Mouse (Mus musculus): ENCODE results near the gene Clec12b. TPM values are rescaled to one million over a fixed set of nuclear protein-coding genes. Genes with fewer than 3 reads are reported as not detected.

Gene Clec12b
- polyA plus RNA-seq (2016; fragmentation: Nextera tagmentation; extraction: Ambion mirVana) = not detected in 2 replicates

GRCm38 (mm10) chr6:129385774-129386173, at the start of gene Clec12b:
Clec12b (minus strand) TSS chr6:129385874.
- Histone ChIP-seq H3K4me2 (no peak within 1 kb of the TSS), H3K27me3 (no peaks in the 10 kb centered on the region), H3K9me3 (no peaks in the 10 kb centered on the region), H3K4me3 (replicated peaks) (no peak within 1 kb of the TSS), H3K4me1 (replicated peaks) (no peaks in the 10 kb centered on the region), H3K36me3 (no peaks in the 10 kb centered on the region), H3K27ac (no peak within 1 kb of the TSS), H3K9ac (replicated peaks) (no peak within 1 kb of the TSS)
- WGBS = 85% methylated on average over 2 of the region's 2 CpGs
- no peak for ATAC-seq (ENCODE audit: insufficient number of reproducible peaks, insufficient read depth, low FRiP score, low TSS enrichment, low read depth)

GRCm38 (mm10) chr6:129434239-129434638, 48.6 kb upstream of the Clec12b start:
- no peak for ATAC-seq (ENCODE audit: insufficient number of reproducible peaks, insufficient read depth, low FRiP score, low TSS enrichment, low read depth)
- WGBS = 87% methylated on average over 5 of the region's 5 CpGs
- H3K9ac ChIP-seq (replicated peaks) = no peak overlapping the region
- H3K27me3 ChIP-seq = no peaks in the 10 kb centered on the region
- H3K27ac ChIP-seq = no peak overlapping the region
- no peak overlapping the region for H3K4me3 ChIP-seq (replicated peaks)
- H3K4me2 ChIP-seq = no peak overlapping the region
- H3K4me1 ChIP-seq (replicated peaks) = no peaks in the 10 kb centered on the region
- H3K9me3 ChIP-seq = no peaks in the 10 kb centered on the region
- H3K36me3 ChIP-seq = no peaks in the 10 kb centered on the region

- H3K27me3 ChIP-seq = no peaks in the 10 kb centered on the region
- H3K27ac ChIP-seq = no peak overlapping the region
- H3K4me1 ChIP-seq (replicated peaks) = peaks cover 11% of the 10 kb centered on the region
- no peak overlapping the region for H3K4me3 ChIP-seq (replicated peaks)
- WGBS = 80% methylated on average over 4 of the region's 4 CpGs
- H3K36me3 ChIP-seq = no peaks in the 10 kb centered on the region
- ATAC-seq (ENCODE audit: insufficient number of reproducible peaks, insufficient read depth, low FRiP score, low TSS enrichment, low read depth) = no peak
- no peak overlapping the region for H3K4me2 ChIP-seq
- no peak overlapping the region for H3K9ac ChIP-seq (replicated peaks)
- H3K9me3 ChIP-seq = no peaks in the 10 kb centered on the region
Observed at GRCm38 (mm10) chr6:129427281-129427680, 41.6 kb upstream of the Clec12b start.

- 22% methylated on average over 5 of the region's 5 CpGs for WGBS
- Histone ChIP-seq H3K27me3 (no peaks in the 10 kb centered on the region), H3K27ac (no peak overlapping the region), H3K9ac (replicated peaks) (no peak overlapping the region), H3K4me1 (replicated peaks) (peaks cover 11% of the 10 kb centered on the region), H3K9me3 (no peaks in the 10 kb centered on the region), H3K4me3 (replicated peaks) (no peak overlapping the region), H3K4me2 (no peak overlapping the region), H3K36me3 (no peaks in the 10 kb centered on the region)
- ATAC-seq (ENCODE audit: insufficient number of reproducible peaks, insufficient read depth, low FRiP score, low TSS enrichment, low read depth) = no peak
Observed at GRCm38 (mm10) chr6:129425812-129426211, 40.1 kb upstream of the Clec12b start.

- ATAC-seq (ENCODE audit: insufficient number of reproducible peaks, insufficient read depth, low FRiP score, low TSS enrichment, low read depth) = no peak
- 65% methylated on average over 5 of the region's 5 CpGs for WGBS
- H3K4me1 ChIP-seq (replicated peaks) = peaks cover 11% of the 10 kb centered on the region
Observed at GRCm38 (mm10) chr6:129425217-129425616, 39.5 kb upstream of the Clec12b start.

GRCm38 (mm10) chr6:129423734-129424072, 38.0 kb upstream of the Clec12b start:
- ATAC-seq (ENCODE audit: insufficient number of reproducible peaks, insufficient read depth, low FRiP score, low TSS enrichment, low read depth) = peak; percentile 69; the same call in 1 of the 2 replicates
- Histone ChIP-seq H3K4me3 (replicated peaks) (no peak overlapping the region), H3K9me3 (no peaks in the 10 kb centered on the region), H3K27me3 (no peaks in the 10 kb centered on the region), H3K4me1 (replicated peaks) (peaks cover 11% of the 10 kb centered on the region), H3K4me2 (no peak overlapping the region), H3K36me3 (no peaks in the 10 kb centered on the region), H3K9ac (replicated peaks) (no peak overlapping the region), H3K27ac (no peak overlapping the region)
- 3% methylated on average over 1 of the region's 1 CpGs for WGBS

More at GRCm38 (mm10) chr6:129425217-129425616, 39.5 kb upstream of the Clec12b start:
- no peaks in the 10 kb centered on the region for H3K27me3 ChIP-seq
- no peak overlapping the region for H3K9ac ChIP-seq (replicated peaks)
- no peak overlapping the region for H3K27ac ChIP-seq
- no peak overlapping the region for H3K4me2 ChIP-seq
- no peaks in the 10 kb centered on the region for H3K36me3 ChIP-seq
- H3K4me3 ChIP-seq (replicated peaks) = no peak overlapping the region
- H3K9me3 ChIP-seq = no peaks in the 10 kb centered on the region

GRCm38 (mm10) chr6:129423040-129423733, 37.5 kb upstream of the Clec12b start:
- Histone ChIP-seq H3K36me3 (no peaks in the 10 kb centered on the region), H3K4me1 (replicated peaks) (peaks cover 11% of the 10 kb centered on the region), H3K9ac (replicated peaks) (no peak overlapping the region), H3K9me3 (no peaks in the 10 kb centered on the region), H3K27me3 (no peaks in the 10 kb centered on the region), H3K27ac (no peak overlapping the region), H3K4me3 (replicated peaks) (no peak overlapping the region), H3K4me2 (no peak overlapping the region)
- WGBS = 61% methylated on average over 4 of the region's 4 CpGs
- ATAC-seq (ENCODE audit: insufficient number of reproducible peaks, insufficient read depth, low FRiP score, low TSS enrichment, low read depth) = peak; percentile 85; the same call in 1 of the 2 replicates

GRCm38 (mm10) chr6:129422311-129422710, 36.6 kb upstream of the Clec12b start:
- Histone ChIP-seq H3K4me2 (no peak overlapping the region), H3K9ac (replicated peaks) (no peak overlapping the region), H3K27ac (no peak overlapping the region), H3K36me3 (no peaks in the 10 kb centered on the region), H3K4me1 (replicated peaks) (peaks cover 11% of the 10 kb centered on the region), H3K9me3 (no peaks in the 10 kb centered on the region), H3K27me3 (no peaks in the 10 kb centered on the region), H3K4me3 (replicated peaks) (no peak overlapping the region)
- 89% methylated on average over 3 of the region's 3 CpGs for WGBS
- no peak for ATAC-seq (ENCODE audit: insufficient number of reproducible peaks, insufficient read depth, low FRiP score, low TSS enrichment, low read depth)

- no peak overlapping the region for H3K9ac ChIP-seq (replicated peaks)
- no peak overlapping the region for H3K4me2 ChIP-seq
- no peaks in the 10 kb centered on the region for H3K36me3 ChIP-seq
- 71% methylated on average over 1 of the region's 1 CpGs for WGBS
- no peaks in the 10 kb centered on the region for H3K27me3 ChIP-seq
- no peak for ATAC-seq (ENCODE audit: insufficient number of reproducible peaks, insufficient read depth, low FRiP score, low TSS enrichment, low read depth)
- H3K27ac ChIP-seq = no peak overlapping the region
- H3K4me1 ChIP-seq (replicated peaks) = no peaks in the 10 kb centered on the region
- no peak overlapping the region for H3K4me3 ChIP-seq (replicated peaks)
- no peaks in the 10 kb centered on the region for H3K9me3 ChIP-seq
Observed at GRCm38 (mm10) chr6:129414177-129414576, 28.5 kb upstream of the Clec12b start.

- 90% methylated on average over 2 of the region's 2 CpGs for WGBS
- no peaks in the 10 kb centered on the region for H3K36me3 ChIP-seq
- no peak within 1 kb of the TSS for H3K27ac ChIP-seq
- H3K4me2 ChIP-seq = no peak within 1 kb of the TSS
- H3K9me3 ChIP-seq = no peaks in the 10 kb centered on the region
- H3K27me3 ChIP-seq = no peaks in the 10 kb centered on the region
- ATAC-seq (ENCODE audit: insufficient number of reproducible peaks, insufficient read depth, low FRiP score, low TSS enrichment, low read depth) = no peak
- H3K4me1 ChIP-seq (replicated peaks) = no peaks in the 10 kb centered on the region
- H3K4me3 ChIP-seq (replicated peaks) = no peak within 1 kb of the TSS
- H3K9ac ChIP-seq (replicated peaks) = no peak within 1 kb of the TSS
Observed at GRCm38 (mm10) chr6:129408562-129408961, 22.9 kb upstream of the Clec12b start, which contains the start of gene Clec9a. Clec9a (plus strand) TSS chr6:129408862.

GRCm38 (mm10) chr6:129407324-129407723, 21.6 kb upstream of the Clec12b start:
- ATAC-seq (ENCODE audit: insufficient number of reproducible peaks, insufficient read depth, low FRiP score, low TSS enrichment, low read depth) = no peak
- Histone ChIP-seq H3K27ac (no peak overlapping the region), H3K36me3 (no peaks in the 10 kb centered on the region), H3K4me2 (no peak overlapping the region), H3K9me3 (no peaks in the 10 kb centered on the region), H3K4me3 (replicated peaks) (no peak overlapping the region), H3K27me3 (no peaks in the 10 kb centered on the region), H3K4me1 (replicated peaks) (no peaks in the 10 kb centered on the region), H3K9ac (replicated peaks) (no peak overlapping the region)
- 50% methylated on average over 2 of the region's 2 CpGs for WGBS

GRCm38 (mm10) chr6:129405999-129406398, 20.3 kb upstream of the Clec12b start:
- Histone ChIP-seq H3K36me3 (no peaks in the 10 kb centered on the region), H3K9ac (replicated peaks) (no peak overlapping the region), H3K4me3 (replicated peaks) (no peak overlapping the region), H3K9me3 (no peaks in the 10 kb centered on the region), H3K4me1 (replicated peaks) (no peaks in the 10 kb centered on the region), H3K27ac (no peak overlapping the region), H3K27me3 (no peaks in the 10 kb centered on the region), H3K4me2 (no peak overlapping the region)
- no peak for ATAC-seq (ENCODE audit: insufficient number of reproducible peaks, insufficient read depth, low FRiP score, low TSS enrichment, low read depth)
